Mouse (Mus musculus): ENCODE measurements at regions not wholly inside any gene's neighbourhood (a gene's known extent, or its start where the extent isn't known, plus 50 kb on each side); places are given as distances from the start of the nearest gene placed in this dataset.

- no peak for DNase-seq (ENCODE audit: low read depth)
Measured at GRCm38 (mm10) chr13:35214219-35214618, 187.3 kb upstream of the Eci2 start.

- DNase-seq (ENCODE audit: low read depth): peak; percentile 53
Measured at GRCm38 (mm10) chr13:35226142-35226829, 199.4 kb upstream of the Eci2 start.

- DNase-seq (ENCODE audit: low read depth): no peak
Measured at GRCm38 (mm10) chr13:35226944-35227343, 200.0 kb upstream of the Eci2 start.

- no peak for DNase-seq (ENCODE audit: low read depth)
Measured at GRCm38 (mm10) chr13:35229601-35230000, 202.7 kb upstream of the Eci2 start.

GRCm38 (mm10) chr13:35233636-35234035 is 206.7 kb upstream of the Eci2 start:
- DNase-seq (ENCODE audit: low read depth): no peak

- no peak for DNase-seq (ENCODE audit: low read depth)
Measured at GRCm38 (mm10) chr13:35241443-35241842, 214.5 kb upstream of the Eci2 start.

- DNase-seq (ENCODE audit: low read depth): no peak
Measured at GRCm38 (mm10) chr13:35243946-35244345, 217.1 kb upstream of the Eci2 start.

- no peak for DNase-seq (ENCODE audit: low read depth)
Measured at GRCm38 (mm10) chr13:35257386-35257785, 230.5 kb upstream of the Eci2 start.

GRCm38 (mm10) chr13:35258720-35259119 is 231.8 kb upstream of the Eci2 start:
- DNase-seq (ENCODE audit: low read depth): no peak

GRCm38 (mm10) chr13:35283959-35284358 is 257.1 kb upstream of the Eci2 start:
- DNase-seq (ENCODE audit: low read depth): no peak

GRCm38 (mm10) chr13:35302088-35302487 is 275.2 kb upstream of the Eci2 start:
- DNase-seq (ENCODE audit: low read depth): peak; percentile 11

- no peak for DNase-seq (ENCODE audit: low read depth)
Measured at GRCm38 (mm10) chr13:35316772-35317171, 289.9 kb upstream of the Eci2 start.

GRCm38 (mm10) chr13:35326682-35327242 is 299.9 kb upstream of the Eci2 start:
- DNase-seq (ENCODE audit: low read depth): no peak

- no peak for DNase-seq (ENCODE audit: low read depth)
Measured at GRCm38 (mm10) chr13:35328320-35328719, 301.4 kb upstream of the Eci2 start.

- no peak for DNase-seq (ENCODE audit: low read depth)
Measured at GRCm38 (mm10) chr13:35330926-35331325, 304.0 kb upstream of the Eci2 start.

GRCm38 (mm10) chr13:35345507-35346129 is 314.0 kb upstream of the Cdyl start:
- no peak for DNase-seq (ENCODE audit: low read depth)

- no peak for DNase-seq (ENCODE audit: low read depth)
Measured at GRCm38 (mm10) chr13:35348283-35348682, 311.4 kb upstream of the Cdyl start.

GRCm38 (mm10) chr13:35359345-35359744 is 300.3 kb upstream of the Cdyl start:
- peak; percentile 28 for DNase-seq (ENCODE audit: low read depth)

- no peak for DNase-seq (ENCODE audit: low read depth)
Measured at GRCm38 (mm10) chr13:35377487-35377886, 282.1 kb upstream of the Cdyl start.

GRCm38 (mm10) chr13:35379500-35379899 is 280.1 kb upstream of the Cdyl start:
- no peak for DNase-seq (ENCODE audit: low read depth)

GRCm38 (mm10) chr13:35380224-35381009 is 279.2 kb upstream of the Cdyl start:
- no peak for DNase-seq (ENCODE audit: low read depth)

GRCm38 (mm10) chr13:35381641-35382040 is 278.0 kb upstream of the Cdyl start:
- no peak for DNase-seq (ENCODE audit: low read depth)
